Mouse (Mus musculus) spleen, adult 2 months (tissue): ENCODE measurements at regions not wholly inside any gene's neighbourhood (a gene's known extent, or its start where the extent isn't known, plus 50 kb on each side); places are given as distances from the start of the nearest gene placed in this dataset.

Experiments used
- CTCF ChIP-seq: fragments of 200-500 bp; IDR thresholded peaks from 2 replicates; pipeline ENCODE4 v1.5.1; 2011; ENCODE audit warnings: mild to moderate bottlenecking, inconsistent platforms; ENCODE audit not compliant: insufficient read depth, insufficient read length, insufficient replicate concordance; ENCODE audit errors: extremely low read depth
- POLR2A ChIP-seq: fragments of 200-500 bp; IDR thresholded peaks from 2 replicates; pipeline ENCODE4 v1.6.1; 2011; ENCODE audit warnings: low read depth, low read length, inconsistent platforms

DNA sequence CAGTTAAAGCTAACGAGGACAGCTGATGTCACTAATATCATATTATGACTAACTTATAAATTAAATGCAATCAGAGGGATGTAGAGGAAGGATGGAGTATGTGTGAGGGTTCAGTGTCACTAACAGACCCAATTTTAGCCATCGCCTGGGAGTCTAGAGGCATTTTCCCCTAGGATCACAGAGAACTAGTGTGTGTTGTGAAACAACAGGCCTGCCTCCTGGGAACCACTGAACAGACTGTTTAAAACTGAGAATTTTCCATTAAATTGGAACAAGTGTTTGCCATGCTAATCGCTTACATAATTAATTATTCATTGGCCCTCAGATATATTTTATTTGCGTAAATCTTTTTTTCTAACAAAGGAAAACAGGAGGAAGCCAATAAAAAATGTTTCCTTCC lies 185.5 kb upstream of the Gm5148 start:
- no peak for TF ChIP-seq CTCF
- no peak for TF ChIP-seq POLR2A
